Mouse (Mus musculus): ENCODE measurements around the gene Lck.

Lck gene

DNA sequence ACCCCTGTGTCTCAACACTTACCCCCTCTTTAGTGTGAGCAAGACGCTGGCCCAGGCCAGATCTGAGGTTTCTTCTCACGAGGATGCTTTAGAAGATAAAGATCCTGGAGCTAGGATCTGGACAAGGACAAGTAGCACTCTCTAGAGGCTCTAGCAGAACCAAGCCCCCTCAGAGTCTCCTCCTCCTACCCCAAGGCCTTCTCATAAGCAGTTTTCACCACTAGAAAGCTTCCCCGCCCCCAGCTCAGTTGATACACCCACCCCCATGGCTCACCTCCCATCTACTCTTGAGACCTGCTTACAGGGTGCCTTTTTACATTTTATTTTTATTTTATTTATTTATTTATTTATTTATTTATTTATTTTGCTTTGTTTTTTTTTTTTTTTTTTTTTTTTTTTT is 63.8 kb downstream of the Lck start:
- DNase-seq (ENCODE audit: low read depth, low spot score) = peak; percentile 61

- no peak for DNase-seq (ENCODE audit: low read depth, low spot score)
Measured at GRCm38 (mm10) chr4:129508834-129509600, 64.4 kb downstream of the Lck start.

DNA sequence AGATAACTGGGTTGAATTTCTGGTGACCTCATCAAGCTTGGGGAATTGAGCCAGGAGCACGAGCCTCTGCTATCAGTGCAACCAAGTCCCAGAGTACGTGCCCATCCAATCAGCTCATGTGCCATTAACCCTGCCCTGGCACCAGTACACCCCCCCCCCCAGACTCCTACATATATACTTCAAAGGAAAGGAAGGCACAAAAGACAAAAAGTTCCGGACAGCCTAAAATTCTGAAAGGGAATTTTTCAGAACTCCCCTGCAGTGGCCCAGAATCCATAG is 65.3 kb downstream of the Lck start:
- DNase-seq (ENCODE audit: low read depth, low spot score) = no peak

DNA sequence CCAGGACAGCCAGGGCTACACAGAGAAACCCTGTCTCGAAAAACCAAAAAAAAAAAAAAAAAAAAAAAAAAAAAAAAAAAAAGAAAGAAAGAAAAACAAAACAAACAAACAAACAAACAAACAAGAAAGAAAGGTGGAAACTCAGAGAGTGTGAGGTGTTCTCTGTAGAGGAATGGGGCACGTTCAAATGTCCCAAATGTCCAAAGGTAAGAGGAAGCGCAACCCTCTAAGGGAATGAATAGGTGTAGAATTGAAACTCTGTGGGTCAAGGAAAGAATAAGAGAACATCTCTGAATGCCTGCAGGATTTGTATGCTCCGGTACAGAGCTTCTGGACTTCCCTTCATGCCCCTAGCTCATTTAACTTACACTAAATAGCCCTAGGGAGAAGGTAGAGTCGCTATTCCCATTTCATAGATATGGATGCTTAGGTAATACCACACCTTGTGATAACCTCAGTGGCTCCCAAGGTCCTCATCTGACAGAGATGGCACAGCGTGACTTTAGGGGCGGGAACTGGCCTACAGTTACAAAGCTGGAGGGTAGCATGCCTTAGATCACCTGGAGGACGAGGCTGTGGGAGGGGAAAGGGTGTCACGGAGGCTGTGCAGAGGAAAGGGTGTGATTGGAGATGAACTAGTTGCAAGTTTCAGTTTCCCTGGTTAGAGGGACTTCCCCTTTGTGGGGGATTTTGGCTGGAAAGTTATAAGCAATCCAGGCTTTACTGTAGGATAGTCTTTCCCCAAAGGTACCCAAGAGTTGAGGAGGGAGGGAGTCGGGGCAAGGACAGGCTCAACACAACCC is 65.8 kb downstream of the Lck start:
- no peak for DNase-seq (ENCODE audit: low read depth, low spot score)

GRCm38 (mm10) chr4:129505511-129505910 is 67.9 kb downstream of the Lck start:
- no peak for DNase-seq (ENCODE audit: low read depth, low spot score)

GRCm38 (mm10) chr4:129502901-129503444 is 70.5 kb downstream of the Lck start:
- peak; percentile 97 for DNase-seq (ENCODE audit: low read depth, low spot score)

DNA sequence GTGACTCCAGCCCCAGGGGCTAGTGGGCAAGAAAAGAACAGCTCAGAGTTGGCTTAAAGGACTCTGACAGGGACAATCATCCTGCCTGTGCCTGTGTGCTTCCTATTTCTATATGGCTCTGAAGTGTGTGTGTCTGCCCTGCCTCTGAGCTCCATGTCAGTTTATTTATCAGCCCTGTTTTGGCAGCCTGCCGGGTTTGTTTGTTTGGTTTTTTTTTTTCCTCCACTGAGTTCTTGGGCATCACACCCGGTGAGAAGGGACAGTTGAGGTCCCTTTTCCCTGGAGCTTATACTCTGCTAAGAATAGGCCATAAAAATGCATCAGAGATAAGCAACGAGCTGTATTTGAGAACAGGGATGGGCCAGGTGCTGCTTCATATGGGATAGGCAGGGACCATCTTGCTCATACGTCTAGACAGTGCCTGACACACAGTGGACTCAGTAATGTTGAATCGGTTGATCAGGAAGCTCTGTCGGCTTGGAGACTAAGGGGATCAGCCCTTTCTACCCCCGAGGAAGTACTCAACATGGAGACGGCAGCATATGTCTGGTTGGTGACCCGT is 71.0 kb downstream of the Lck start:
- DNase-seq (ENCODE audit: low read depth, low spot score) = no peak

DNA sequence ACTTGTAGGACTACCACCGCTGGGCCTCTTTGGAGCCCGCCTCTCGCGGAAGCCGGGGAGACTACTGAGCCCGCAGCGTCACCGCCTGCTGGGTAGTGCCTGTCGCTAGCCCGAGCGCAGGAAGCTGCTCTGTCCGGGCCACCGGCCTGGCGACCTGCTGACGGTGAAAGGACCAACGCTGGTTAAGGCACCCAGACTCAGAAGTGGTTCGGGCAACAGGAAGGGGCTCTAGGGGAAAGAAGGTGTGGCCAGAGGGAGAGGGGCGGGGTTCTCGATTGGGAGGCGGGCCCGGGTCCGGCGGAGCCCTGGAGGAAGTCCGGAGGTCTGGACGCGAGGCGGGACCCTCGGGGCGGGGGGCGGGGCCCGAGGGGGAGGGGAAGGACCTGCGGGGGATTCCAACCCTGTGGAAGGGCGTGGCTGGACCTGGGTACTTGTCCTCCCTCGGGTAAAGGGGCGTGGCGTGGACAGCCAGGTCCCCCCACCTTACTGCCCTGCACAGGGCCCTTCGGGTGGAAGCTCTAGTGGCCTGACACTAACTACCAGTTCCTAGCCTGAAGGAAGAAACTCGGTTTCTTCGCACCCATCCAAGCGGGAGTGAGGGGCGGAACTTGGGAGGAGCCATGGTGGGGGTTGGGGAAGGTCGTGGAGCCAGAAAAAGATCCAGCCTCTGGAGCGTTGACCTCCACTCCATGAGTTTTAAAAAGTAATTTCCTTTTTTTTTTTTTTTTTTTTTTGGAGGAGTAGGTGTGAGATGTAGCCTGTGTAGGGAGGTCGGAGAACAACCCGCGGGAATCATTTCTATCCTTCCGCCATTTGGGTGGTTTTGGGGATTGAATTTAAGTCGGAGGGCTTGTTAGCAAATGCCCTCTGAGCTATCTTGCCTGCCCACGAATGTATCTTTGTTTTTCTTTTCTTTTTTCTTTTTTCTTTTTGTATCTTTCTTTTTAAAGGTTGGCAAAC is 72.6 kb downstream of the Lck start:
- DNase-seq (ENCODE audit: low read depth, low spot score) = peak; percentile 97

DNA sequence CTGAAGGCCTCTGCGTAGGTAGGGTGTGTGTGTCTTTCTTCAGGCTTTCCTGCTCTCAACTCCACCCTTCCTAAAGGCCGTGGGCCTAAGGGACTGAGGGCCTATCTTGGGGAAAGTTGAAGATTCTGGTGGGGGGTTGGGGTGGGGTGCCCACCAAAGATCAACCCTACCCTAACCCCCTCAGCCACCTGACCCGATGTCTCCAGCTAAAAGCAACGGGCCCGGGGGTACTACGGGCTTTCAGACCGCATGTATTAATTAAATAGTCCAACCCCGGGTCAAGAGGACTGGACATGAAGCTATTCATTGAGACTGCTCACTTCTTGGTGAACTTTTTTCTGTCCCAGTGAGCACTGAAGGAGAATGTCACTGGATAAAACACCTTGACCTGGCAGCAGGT is 73.4 kb downstream of the Lck start:
- no peak for DNase-seq (ENCODE audit: low read depth, low spot score)

- peak; percentile 45 for DNase-seq (ENCODE audit: low read depth, low spot score)
Measured at GRCm38 (mm10) chr4:129498941-129499340, 74.5 kb downstream of the Lck start.
